Mouse (Mus musculus): Measurements from ENCODE around the gene Swap70. TPM values are rescaled to one million over a fixed set of nuclear protein-coding genes. Genes with fewer than 3 reads are reported as not detected.

Swap70 gene
- total and polyA plus RNA-seq, 3 experiments: 296 to 398 (median 370) TPM

DNA sequence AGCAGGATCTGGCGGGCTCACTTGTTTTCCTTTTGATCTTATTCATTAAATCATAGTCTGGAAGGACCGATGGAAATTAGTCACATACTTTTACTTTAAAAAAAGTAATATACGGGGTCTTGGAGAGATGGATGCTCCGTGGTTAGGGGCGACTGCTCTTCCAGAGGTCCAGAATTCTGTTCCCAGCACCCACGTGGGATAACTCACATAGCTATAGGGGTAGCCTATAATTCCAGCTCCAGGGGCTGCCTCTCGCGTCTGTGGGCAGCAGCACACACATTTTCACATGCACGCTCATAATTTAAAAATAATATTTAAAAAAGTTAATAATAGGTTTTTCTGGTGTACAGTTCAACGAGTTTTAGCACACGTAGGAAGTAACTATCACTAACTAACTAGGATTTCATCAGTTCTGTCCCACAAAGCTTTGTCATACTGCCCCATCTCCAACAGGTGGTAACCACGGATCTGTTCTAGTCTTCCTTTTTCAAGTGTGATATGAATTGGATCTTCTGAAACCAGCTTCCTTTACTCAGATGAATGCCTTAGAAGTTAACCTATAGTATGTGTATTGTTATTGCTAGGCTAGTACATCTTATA, 1.2 kb downstream of the Swap70 start:
- Histone ChIP-seq H3K79me2 (replicated peaks; ENCODE audit: control insufficient read depth, extremely low read depth, insufficient read depth, poor library complexity, severe bottlenecking) (peaks cover 53% of the 10 kb centered on the region), H3K4me1 (ENCODE audit: control insufficient read depth in 1 of 2, insufficient read depth in 2 of 2) (peaks cover 7 to 11% of the 10 kb centered on the region in 2 experiments; a peak in 3 of 4 replicates), H3K27ac (ENCODE audit: insufficient read depth, low read depth) (peak overlapping the region; percentile 44; the same call in 1 of the 2 replicates), H3K27me3 (replicated peaks) (no peaks in the 10 kb centered on the region), H3K9ac (ENCODE audit: insufficient read depth, low read depth) (peak overlapping the region; percentile 97), H3K36me3 (replicated peaks in 1 of 2; ENCODE audit: control insufficient read depth in 1 of 2, insufficient read depth in 1 of 2, low read length in 1 of 2) (peaks cover 18 to 30% of the 10 kb centered on the region in 2 experiments), H3K4me2 (ENCODE audit: insufficient read depth, low read depth, poor library complexity, severe bottlenecking) (no peak overlapping the region), H3K9me3 (replicated peaks; ENCODE audit: low read length) (no peaks in the 10 kb centered on the region), H3K4me3 (replicated peaks in 1 of 3; ENCODE audit: low read depth in 2 of 3, low read length in 2 of 3, poor library complexity in 1 of 3) (peak overlapping the region; percentile 89 to 96 (median 91))
- DNase-seq (ENCODE audit: extremely low read depth): peak; percentile 68
- in situ Hi-C loops (cut with MboI; ENCODE audit: low pct_ligation_motif_present, low pct_unique_long_range_greater_than_20kb, low sequenced_read_pairs) (no loop called here), dilution Hi-C loops (cut with MboI; ENCODE audit: extremely low pct_ligation_motif_present, extremely low pct_unique_long_range_greater_than_20kb, low sequenced_read_pairs) (no loop called here)
- TF ChIP-seq POLR2AphosphoS2 (IDR thresholded peaks at IDR 0.05; ENCODE audit: low read depth, low read length): no peak
- peak; percentile 85 for TF ChIP-seq SIN3A (IDR thresholded peaks at IDR 0.05; ENCODE audit: low read length)
- TF ChIP-seq JUN (IDR thresholded peaks at IDR 0.05; ENCODE audit: insufficient read depth, low read depth, low read length): no peak
- TF ChIP-seq NELFE (IDR thresholded peaks at IDR 0.05; ENCODE audit: low read depth, low read length): no peak
- TF ChIP-seq POLR2A (IDR thresholded peaks at IDR 0.05; ENCODE audit: low read depth, low read length): peak; percentile 33
- TF ChIP-seq ELF1 (IDR thresholded peaks at IDR 0.05; ENCODE audit: low read depth, low read length): no peak
- TF ChIP-seq ZC3H11A (IDR thresholded peaks at IDR 0.05; ENCODE audit: low read depth, low read length): no peak
- no peak for TF ChIP-seq CHD2 (IDR thresholded peaks at IDR 0.05; ENCODE audit: low read length)
- TF ChIP-seq BHLHE40 (IDR thresholded peaks at IDR 0.05; ENCODE audit: low read depth, low read length): peak; percentile 21; the same call in 1 of the 2 replicates
- TF ChIP-seq EP300 (IDR thresholded peaks at IDR 0.05; ENCODE audit: low read length): peak; percentile 54
- peak; percentile 57; the same call in 1 of the 2 replicates for TF ChIP-seq MAX (IDR thresholded peaks at IDR 0.05; ENCODE audit: low read length)
- TF ChIP-seq HCFC1 (IDR thresholded peaks at IDR 0.05; ENCODE audit: low read depth, low read length): no peak
- peak in 1 of 2 experiments; percentile 38; a peak in 2 of 4 replicates for TF ChIP-seq CTCF (conservative IDR thresholded peaks at IDR 0.05 in 1 of 2, IDR thresholded peaks at IDR 0.05 in 1 of 2; ENCODE audit: low read depth in 2 of 2, low read length in 2 of 2)
- no peak for TF ChIP-seq PAX5 (IDR thresholded peaks at IDR 0.05; ENCODE audit: low read length)
- TF ChIP-seq KAT2A (IDR thresholded peaks at IDR 0.05; ENCODE audit: insufficient replicate concordance, low read length): no peak
- TF ChIP-seq TCF12 (IDR thresholded peaks at IDR 0.05; ENCODE audit: low read depth, low read length): no peak
- TF ChIP-seq MEF2A (IDR thresholded peaks at IDR 0.05; ENCODE audit: borderline replicate concordance, low read depth, low read length): no peak
- TF ChIP-seq ZNF384 (IDR thresholded peaks at IDR 0.05; ENCODE audit: low read depth, low read length): no peak
- TF ChIP-seq RCOR1 (conservative IDR thresholded peaks at IDR 0.05; ENCODE audit: low read depth, low read length): no peak
- TF ChIP-seq GABPA (IDR thresholded peaks at IDR 0.05; ENCODE audit: insufficient replicate concordance, low read depth, low read length): no peak
- no peak for TF ChIP-seq UBTF (IDR thresholded peaks at IDR 0.05; ENCODE audit: low read depth, low read length)
- TF ChIP-seq ZMIZ1 (IDR thresholded peaks at IDR 0.05; ENCODE audit: low read depth, low read length): no peak
- TF ChIP-seq CHD1 (IDR thresholded peaks at IDR 0.05; ENCODE audit: low read depth, low read length): 0 out of 2 replicates have a peak, but pooled peaks have one; percentile 24
- TF ChIP-seq NRF1 (IDR thresholded peaks at IDR 0.05; ENCODE audit: low read depth, low read length): no peak
- peak; percentile 28 for TF ChIP-seq RAD21 (IDR thresholded peaks at IDR 0.05; ENCODE audit: low read depth, low read length)
- TF ChIP-seq TBP (conservative IDR thresholded peaks at IDR 0.05; ENCODE audit: low read depth, low read length): 0 out of 2 replicates have a peak, but pooled peaks have one; percentile 49
- TF ChIP-seq USF2 (conservative IDR thresholded peaks at IDR 0.05; ENCODE audit: low read depth, low read length): no peak
- no peak for TF ChIP-seq MAFK (IDR thresholded peaks at IDR 0.05; ENCODE audit: insufficient replicate concordance, low read length)
- peak; percentile 34; the same call in 1 of the 2 replicates for TF ChIP-seq IRF4 (IDR thresholded peaks at IDR 0.05; ENCODE audit: low read depth, low read length)
- peak; percentile 35; the same call in 1 of the 2 replicates for TF ChIP-seq ETS1 (conservative IDR thresholded peaks at IDR 0.05; ENCODE audit: low read depth, low read length)
- TF ChIP-seq MAZ (IDR thresholded peaks at IDR 0.05; ENCODE audit: low read depth, low read length): no peak
- TF ChIP-seq MXI1 (IDR thresholded peaks at IDR 0.05; ENCODE audit: low read depth, low read length): peak; percentile 78
- TF ChIP-seq E2F4 (IDR thresholded peaks at IDR 0.05; ENCODE audit: insufficient replicate concordance, low read depth, low read length): no peak
- TF ChIP-seq MYC (IDR thresholded peaks at IDR 0.05; ENCODE audit: low read depth, low read length): 0 out of 2 replicates have a peak, but pooled peaks have one; percentile 59
- TF ChIP-seq JUND (conservative IDR thresholded peaks at IDR 0.05; ENCODE audit: low read depth, low read length): no peak
- TF ChIP-seq ZKSCAN1 (IDR thresholded peaks at IDR 0.05; ENCODE audit: borderline replicate concordance, low read depth, low read length): no peak
- TF ChIP-seq USF1 (IDR thresholded peaks at IDR 0.05; ENCODE audit: low read depth, low read length): no peak
- TF ChIP-seq SMC3 (IDR thresholded peaks at IDR 0.05; ENCODE audit: low read depth, low read length): peak; percentile 22; the same call in 1 of the 2 replicates

All from CH12.LX (cell line).